Mouse (Mus musculus): ENCODE measurements around the gene Tjap1. TPM values are rescaled to one million over a fixed set of nuclear protein-coding genes. Genes with fewer than 3 reads are reported as not detected.

The Tjap1 gene
- polyA plus RNA-seq, 1 experiment = 45.2 TPM

DNA sequence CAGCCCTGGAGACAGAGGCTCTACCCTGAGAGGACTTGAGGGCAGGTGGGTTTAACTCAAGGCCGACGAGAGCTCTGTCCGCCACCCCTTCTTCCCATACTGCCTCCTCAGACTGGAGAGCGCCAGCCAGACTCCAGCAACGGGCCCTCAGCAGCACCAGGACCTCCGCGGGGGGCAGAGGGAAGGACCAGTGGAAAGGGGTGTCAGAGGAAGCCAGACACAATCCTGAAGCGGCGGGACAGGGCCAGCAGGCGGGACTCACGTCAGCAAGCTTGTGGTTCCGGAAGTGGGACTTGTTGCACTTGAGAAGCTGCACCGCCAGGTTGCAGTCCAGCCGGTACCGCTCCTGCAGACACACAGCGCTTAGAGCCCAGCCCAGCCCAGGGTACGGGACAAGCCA, 23.2 kb downstream of the Tjap1 start:
- no peaks in the 10 kb centered on the region for H3K4me1 ChIP-seq (ENCODE audit: control insufficient read depth, insufficient read depth, low read length)
- WGBS = 83% methylated on average over 17 of the region's 17 CpGs

GRCm38 (mm10) chr17:46258279-46259053, 24.4 kb downstream of the Tjap1 start:
- DNase-seq = no peak
- Histone ChIP-seq H3K4me1 (ENCODE audit: control insufficient read depth, insufficient read depth, low read length) (peaks cover 5% of the 10 kb centered on the region), H3K4me3 (replicated peaks; ENCODE audit: extremely low read depth, low read depth, low read length) (no peak overlapping the region)
- whole genome bisulfite sequencing = 75% methylated on average over 30 of the region's 30 CpGs
- no peak for TF ChIP-seq CTCF (IDR thresholded peaks at IDR 0.05; ENCODE audit: insufficient read depth, low read length)
- TF ChIP-seq POLR2A (IDR thresholded peaks at IDR 0.05; ENCODE audit: borderline replicate concordance, extremely low read depth, low read depth, low read length) = no peak

More for the DNA sequence above, 23.2 kb downstream of the Tjap1 start:
- H3K4me3 ChIP-seq (replicated peaks; ENCODE audit: extremely low read depth, low read depth, low read length) = no peak overlapping the region
- DNase-seq = no peak
- TF ChIP-seq CTCF (IDR thresholded peaks at IDR 0.05; ENCODE audit: insufficient read depth, low read length) = no peak
- TF ChIP-seq POLR2A (IDR thresholded peaks at IDR 0.05; ENCODE audit: borderline replicate concordance, extremely low read depth, low read depth, low read length) = no peak

- no peak for DNase-seq
- H3K4me1 ChIP-seq (ENCODE audit: control insufficient read depth, insufficient read depth, low read length) = peaks cover 7% of the 10 kb centered on the region
- TF ChIP-seq CTCF (IDR thresholded peaks at IDR 0.05; ENCODE audit: insufficient read depth, low read length) = no peak
- no peak for TF ChIP-seq POLR2A (IDR thresholded peaks at IDR 0.05; ENCODE audit: borderline replicate concordance, extremely low read depth, low read depth, low read length)
- WGBS = 27% methylated on average over 6 of the region's 6 CpGs
- no peak overlapping the region for H3K4me3 ChIP-seq (replicated peaks; ENCODE audit: extremely low read depth, low read depth, low read length)
Measured at GRCm38 (mm10) chr17:46255147-46255546, 27.7 kb downstream of the Tjap1 start.

- no peak for DNase-seq
- Histone ChIP-seq H3K4me1 (ENCODE audit: control insufficient read depth, insufficient read depth, low read length) (peaks cover 10% of the 10 kb centered on the region), H3K4me3 (replicated peaks; ENCODE audit: extremely low read depth, low read depth, low read length) (peak overlapping the region; percentile 39)
- under 1% methylated on average over 50 of the region's 54 CpGs for WGBS
- TF ChIP-seq POLR2A (IDR thresholded peaks at IDR 0.05; ENCODE audit: borderline replicate concordance, extremely low read depth, low read depth, low read length) (no peak), CTCF (IDR thresholded peaks at IDR 0.05; ENCODE audit: insufficient read depth, low read length) (no peak)
Measured at GRCm38 (mm10) chr17:46254106-46254505, 28.7 kb downstream of the Tjap1 start.

- Histone ChIP-seq H3K4me3 (replicated peaks; ENCODE audit: extremely low read depth, low read depth, low read length) (peak within 1 kb of the TSS; percentile 62), H3K4me1 (ENCODE audit: control insufficient read depth, insufficient read depth, low read length) (peaks cover 15% of the 10 kb centered on the region)
- TF ChIP-seq CTCF (IDR thresholded peaks at IDR 0.05; ENCODE audit: insufficient read depth, low read length) = no peak
- peak; percentile 47; the same call in 1 of the 2 replicates for TF ChIP-seq POLR2A (IDR thresholded peaks at IDR 0.05; ENCODE audit: borderline replicate concordance, extremely low read depth, low read depth, low read length)
- 2% methylated on average over 45 of the region's 48 CpGs for WGBS
- DNase-seq = peak; percentile 89
Measured at GRCm38 (mm10) chr17:46253452-46254084, 29.3 kb downstream of the Tjap1 start, which contains the start of gene Lrrc73. Gene Lrrc73, plus strand, starts transcription at chr17:46253531.

- TF ChIP-seq POLR2A (IDR thresholded peaks at IDR 0.05; ENCODE audit: borderline replicate concordance, extremely low read depth, low read depth, low read length) (no peak), CTCF (IDR thresholded peaks at IDR 0.05; ENCODE audit: insufficient read depth, low read length) (peak; percentile 39; the same call in 1 of the 2 replicates)
- peaks cover 15% of the 10 kb centered on the region for H3K4me1 ChIP-seq (ENCODE audit: control insufficient read depth, insufficient read depth, low read length)
- DNase-seq = no peak
- H3K4me3 ChIP-seq (replicated peaks; ENCODE audit: extremely low read depth, low read depth, low read length) = no peak overlapping the region
- 51% methylated on average over 14 of the region's 14 CpGs for WGBS
Measured at GRCm38 (mm10) chr17:46252571-46253451, 30.0 kb downstream of the Tjap1 start.

- TF ChIP-seq CTCF (IDR thresholded peaks at IDR 0.05; ENCODE audit: insufficient read depth, low read length) = no peak
- no peak for TF ChIP-seq POLR2A (IDR thresholded peaks at IDR 0.05; ENCODE audit: borderline replicate concordance, extremely low read depth, low read depth, low read length)
- no peak overlapping the region for H3K4me3 ChIP-seq (replicated peaks; ENCODE audit: extremely low read depth, low read depth, low read length)
- 71% methylated on average over 7 of the region's 7 CpGs for WGBS
- no peak for DNase-seq
- peaks cover 19% of the 10 kb centered on the region for H3K4me1 ChIP-seq (ENCODE audit: control insufficient read depth, insufficient read depth, low read length)
Measured at GRCm38 (mm10) chr17:46251174-46251573, 31.7 kb downstream of the Tjap1 start.

GRCm38 (mm10) chr17:46248189-46248522, 34.7 kb downstream of the Tjap1 start:
- TF ChIP-seq POLR2A (IDR thresholded peaks at IDR 0.05; ENCODE audit: borderline replicate concordance, extremely low read depth, low read depth, low read length) (no peak), CTCF (IDR thresholded peaks at IDR 0.05; ENCODE audit: insufficient read depth, low read length) (no peak)
- WGBS = 1% methylated on average over 37 of the region's 37 CpGs
- DNase-seq = no peak
- Histone ChIP-seq H3K4me3 (replicated peaks; ENCODE audit: extremely low read depth, low read depth, low read length) (peak overlapping the region; percentile 94), H3K4me1 (ENCODE audit: control insufficient read depth, insufficient read depth, low read length) (peaks cover 12% of the 10 kb centered on the region)

Measured in lung, adult 2 months (tissue).